Mouse (Mus musculus) thymus, postnatal 36 days (tissue): Measurements from ENCODE around the gene Sipa1l3.
A peak's percentile ranks its signal among the peaks of the same experiment; 100 is the strongest.

Source experiments
- DNase-seq, 2 experiments: peaks; one replicate each; pipeline ENCODE4 v3.0.0; 2022; ENCODE audit warnings: mixed read lengths in 2 of 2

Sipa1l3 gene

GRCm38 (mm10) chr7:29518421-29519210, at the start of gene Sipa1l3:
Gene Sipa1l3 (minus strand): TSS chr7:29518641.
- DNase-seq, result peak; percentile 96 to 98

GRCm38 (mm10) chr7:29563006-29563405, 44.6 kb upstream of the Sipa1l3 start:
- no peak for DNase-seq

- DNase-seq, result no peak
Measured at GRCm38 (mm10) chr7:29561046-29561445, 42.6 kb upstream of the Sipa1l3 start.

GRCm38 (mm10) chr7:29559290-29559689, 40.8 kb upstream of the Sipa1l3 start:
- peak in 1 of 2 experiments; percentile 13 for DNase-seq

- no peak for DNase-seq
Measured at GRCm38 (mm10) chr7:29558744-29559143, 40.3 kb upstream of the Sipa1l3 start.

GRCm38 (mm10) chr7:29556283-29556682, 37.8 kb upstream of the Sipa1l3 start:
- no peak for DNase-seq

- no peak for DNase-seq
Measured at GRCm38 (mm10) chr7:29555521-29555920, 37.1 kb upstream of the Sipa1l3 start.

GRCm38 (mm10) chr7:29555051-29555450, 36.6 kb upstream of the Sipa1l3 start:
- no peak for DNase-seq

- no peak for DNase-seq
Measured at GRCm38 (mm10) chr7:29550691-29551090, 32.2 kb upstream of the Sipa1l3 start.

GRCm38 (mm10) chr7:29541608-29542007, 23.2 kb upstream of the Sipa1l3 start:
- DNase-seq, result no peak

GRCm38 (mm10) chr7:29541186-29541585, 22.7 kb upstream of the Sipa1l3 start:
- DNase-seq, result no peak

- no peak for DNase-seq
Measured at GRCm38 (mm10) chr7:29540631-29541030, 22.2 kb upstream of the Sipa1l3 start.

GRCm38 (mm10) chr7:29523700-29524099, 5.3 kb upstream of the Sipa1l3 start:
- peak; percentile 61 to 64 for DNase-seq

- peak; percentile 78 to 80 for DNase-seq
Measured at GRCm38 (mm10) chr7:29521841-29522575, 3.6 kb upstream of the Sipa1l3 start.

- DNase-seq, result no peak
Measured at GRCm38 (mm10) chr7:29521365-29521764, 2.9 kb upstream of the Sipa1l3 start.

GRCm38 (mm10) chr7:29520794-29521193, 2.4 kb upstream of the Sipa1l3 start:
- DNase-seq, result no peak

- DNase-seq, result no peak
Measured at GRCm38 (mm10) chr7:29519211-29519550, 740 bp upstream of the Sipa1l3 start.

- DNase-seq, result no peak
Measured at GRCm38 (mm10) chr7:29518054-29518420, 404 bp downstream of the Sipa1l3 start.

GRCm38 (mm10) chr7:29517178-29517577, 1.3 kb downstream of the Sipa1l3 start:
- no peak for DNase-seq

- DNase-seq, result no peak
Measured at GRCm38 (mm10) chr7:29515652-29516051, 2.8 kb downstream of the Sipa1l3 start.

GRCm38 (mm10) chr7:29512729-29513128, 5.7 kb downstream of the Sipa1l3 start:
- no peak for DNase-seq

- DNase-seq, result no peak
Measured at GRCm38 (mm10) chr7:29511598-29512275, 6.7 kb downstream of the Sipa1l3 start.

GRCm38 (mm10) chr7:29508522-29508921, 9.9 kb downstream of the Sipa1l3 start:
- no peak for DNase-seq
